Mouse (Mus musculus): Measurements from ENCODE around the gene Tbccd1. TPM values are rescaled to one million over a fixed set of nuclear protein-coding genes. Genes with fewer than 3 reads are reported as not detected.

Gene Tbccd1
- 20.7 and 25.7 TPM in 2 replicates for polyA plus RNA-seq (2014; fragmentation: Nextera tagmentation; extraction: Ambion mirVana)

GRCm38 (mm10) chr16:22857431-22858113 lies at the start of gene Tbccd1, which contains the start of gene Dnajb11:
Gene Tbccd1, minus strand, starts transcription at chr16:22857669.
Gene Dnajb11, plus strand, starts transcription at chr16:22857845.
- H3K9me3 ChIP-seq (ENCODE audit: control insufficient read depth, low read length) = no peaks in the 10 kb centered on the region
- peaks cover 12% of the 10 kb centered on the region for H3K4me1 ChIP-seq (ENCODE audit: control insufficient read depth, insufficient read depth, low read length)
- ATAC-seq (ENCODE audit: low read depth) = peak; percentile 100
- peak within 1 kb of the TSS; percentile 78 for H3K27ac ChIP-seq (ENCODE audit: low read depth, low read length)
- no peaks in the 10 kb centered on the region for H3K27me3 ChIP-seq (ENCODE audit: control insufficient read depth, insufficient read depth, low read length)
- H3K9ac ChIP-seq (replicated peaks; ENCODE audit: low read depth, low read length) = peak within 1 kb of the TSS; percentile 73
- H3K36me3 ChIP-seq (ENCODE audit: control insufficient read depth, insufficient read depth, low read length) = no peaks in the 10 kb centered on the region
- H3K4me3 ChIP-seq (ENCODE audit: low read depth, low read length) = peak within 1 kb of the TSS; percentile 85
- under 1% methylated on average over 62 of the region's 62 CpGs for WGBS
- peak within 1 kb of the TSS; percentile 72 for H3K4me2 ChIP-seq (ENCODE audit: low read depth, low read length)

- no peak overlapping the region for H3K27ac ChIP-seq (ENCODE audit: low read depth, low read length)
- H3K4me1 ChIP-seq (ENCODE audit: control insufficient read depth, insufficient read depth, low read length) = no peaks in the 10 kb centered on the region
- H3K36me3 ChIP-seq (ENCODE audit: control insufficient read depth, insufficient read depth, low read length) = no peaks in the 10 kb centered on the region
- H3K4me3 ChIP-seq (ENCODE audit: low read depth, low read length) = no peak overlapping the region
- H3K27me3 ChIP-seq (ENCODE audit: control insufficient read depth, insufficient read depth, low read length) = no peaks in the 10 kb centered on the region
- 77% methylated on average over 3 of the region's 3 CpGs for WGBS
- H3K4me2 ChIP-seq (ENCODE audit: low read depth, low read length) = no peak overlapping the region
- no peaks in the 10 kb centered on the region for H3K9me3 ChIP-seq (ENCODE audit: control insufficient read depth, low read length)
- no peak overlapping the region for H3K9ac ChIP-seq (replicated peaks; ENCODE audit: low read depth, low read length)
- ATAC-seq (ENCODE audit: low read depth) = no peak
These were observed 43.9 kb upstream of the Tbccd1 start for GRCm38 (mm10) chr16:22901326-22901725.

- Histone ChIP-seq H3K4me2 (ENCODE audit: low read depth, low read length) (no peak overlapping the region), H3K4me1 (ENCODE audit: control insufficient read depth, insufficient read depth, low read length) (no peaks in the 10 kb centered on the region), H3K9me3 (ENCODE audit: control insufficient read depth, low read length) (no peaks in the 10 kb centered on the region), H3K36me3 (ENCODE audit: control insufficient read depth, insufficient read depth, low read length) (no peaks in the 10 kb centered on the region), H3K27me3 (ENCODE audit: control insufficient read depth, insufficient read depth, low read length) (no peaks in the 10 kb centered on the region), H3K27ac (ENCODE audit: low read depth, low read length) (no peak overlapping the region), H3K4me3 (ENCODE audit: low read depth, low read length) (no peak overlapping the region), H3K9ac (replicated peaks; ENCODE audit: low read depth, low read length) (no peak overlapping the region)
- ATAC-seq (ENCODE audit: low read depth) = no peak
- 86% methylated on average over 10 of the region's 10 CpGs for WGBS
These were observed 42.5 kb upstream of the Tbccd1 start for GRCm38 (mm10) chr16:22899866-22900570.

- Histone ChIP-seq H3K4me2 (ENCODE audit: low read depth, low read length) (no peak overlapping the region), H3K27me3 (ENCODE audit: control insufficient read depth, insufficient read depth, low read length) (no peaks in the 10 kb centered on the region), H3K36me3 (ENCODE audit: control insufficient read depth, insufficient read depth, low read length) (no peaks in the 10 kb centered on the region), H3K27ac (ENCODE audit: low read depth, low read length) (no peak overlapping the region), H3K4me3 (ENCODE audit: low read depth, low read length) (no peak overlapping the region), H3K4me1 (ENCODE audit: control insufficient read depth, insufficient read depth, low read length) (no peaks in the 10 kb centered on the region), H3K9me3 (ENCODE audit: control insufficient read depth, low read length) (no peaks in the 10 kb centered on the region), H3K9ac (replicated peaks; ENCODE audit: low read depth, low read length) (no peak overlapping the region)
- ATAC-seq (ENCODE audit: low read depth) = no peak
- WGBS = 35% methylated on average over 5 of the region's 5 CpGs
These were observed 41.9 kb upstream of the Tbccd1 start for GRCm38 (mm10) chr16:22899346-22899745.

GRCm38 (mm10) chr16:22896618-22897017 lies 39.1 kb upstream of the Tbccd1 start:
- Histone ChIP-seq H3K4me1 (ENCODE audit: control insufficient read depth, insufficient read depth, low read length) (no peaks in the 10 kb centered on the region), H3K9me3 (ENCODE audit: control insufficient read depth, low read length) (no peaks in the 10 kb centered on the region), H3K27ac (ENCODE audit: low read depth, low read length) (no peak overlapping the region), H3K4me3 (ENCODE audit: low read depth, low read length) (no peak overlapping the region), H3K9ac (replicated peaks; ENCODE audit: low read depth, low read length) (no peak overlapping the region), H3K27me3 (ENCODE audit: control insufficient read depth, insufficient read depth, low read length) (no peaks in the 10 kb centered on the region), H3K4me2 (ENCODE audit: low read depth, low read length) (no peak overlapping the region), H3K36me3 (ENCODE audit: control insufficient read depth, insufficient read depth, low read length) (no peaks in the 10 kb centered on the region)
- ATAC-seq (ENCODE audit: low read depth) = no peak
- WGBS = 69% methylated on average over 2 of the region's 2 CpGs

- H3K4me1 ChIP-seq (ENCODE audit: control insufficient read depth, insufficient read depth, low read length) = no peaks in the 10 kb centered on the region
- no peaks in the 10 kb centered on the region for H3K27me3 ChIP-seq (ENCODE audit: control insufficient read depth, insufficient read depth, low read length)
- no peak overlapping the region for H3K27ac ChIP-seq (ENCODE audit: low read depth, low read length)
- H3K4me3 ChIP-seq (ENCODE audit: low read depth, low read length) = no peak overlapping the region
- no peak overlapping the region for H3K9ac ChIP-seq (replicated peaks; ENCODE audit: low read depth, low read length)
- no peak for ATAC-seq (ENCODE audit: low read depth)
- no peaks in the 10 kb centered on the region for H3K9me3 ChIP-seq (ENCODE audit: control insufficient read depth, low read length)
- WGBS = 66% methylated on average over 8 of the region's 8 CpGs
- no peaks in the 10 kb centered on the region for H3K36me3 ChIP-seq (ENCODE audit: control insufficient read depth, insufficient read depth, low read length)
- H3K4me2 ChIP-seq (ENCODE audit: low read depth, low read length) = no peak overlapping the region
These were observed 36.6 kb upstream of the Tbccd1 start for GRCm38 (mm10) chr16:22894095-22894494.

GRCm38 (mm10) chr16:22891733-22892154 lies 34.3 kb upstream of the Tbccd1 start:
- Histone ChIP-seq H3K4me3 (ENCODE audit: low read depth, low read length) (no peak overlapping the region), H3K9ac (replicated peaks; ENCODE audit: low read depth, low read length) (no peak overlapping the region), H3K27ac (ENCODE audit: low read depth, low read length) (no peak overlapping the region), H3K36me3 (ENCODE audit: control insufficient read depth, insufficient read depth, low read length) (no peaks in the 10 kb centered on the region), H3K4me1 (ENCODE audit: control insufficient read depth, insufficient read depth, low read length) (no peaks in the 10 kb centered on the region), H3K27me3 (ENCODE audit: control insufficient read depth, insufficient read depth, low read length) (no peaks in the 10 kb centered on the region), H3K4me2 (ENCODE audit: low read depth, low read length) (no peak overlapping the region), H3K9me3 (ENCODE audit: control insufficient read depth, low read length) (no peaks in the 10 kb centered on the region)
- no peak for ATAC-seq (ENCODE audit: low read depth)
- WGBS = 93% methylated on average over 8 of the region's 8 CpGs

- H3K27ac ChIP-seq (ENCODE audit: low read depth, low read length) = no peak within 1 kb of the TSS
- no peak within 1 kb of the TSS for H3K4me2 ChIP-seq (ENCODE audit: low read depth, low read length)
- no peaks in the 10 kb centered on the region for H3K4me1 ChIP-seq (ENCODE audit: control insufficient read depth, insufficient read depth, low read length)
- H3K4me3 ChIP-seq (ENCODE audit: low read depth, low read length) = no peak within 1 kb of the TSS
- H3K36me3 ChIP-seq (ENCODE audit: control insufficient read depth, insufficient read depth, low read length) = no peaks in the 10 kb centered on the region
- no peak for ATAC-seq (ENCODE audit: low read depth)
- no peaks in the 10 kb centered on the region for H3K9me3 ChIP-seq (ENCODE audit: control insufficient read depth, low read length)
- 89% methylated on average over 11 of the region's 11 CpGs for WGBS
- no peak within 1 kb of the TSS for H3K9ac ChIP-seq (replicated peaks; ENCODE audit: low read depth, low read length)
- no peaks in the 10 kb centered on the region for H3K27me3 ChIP-seq (ENCODE audit: control insufficient read depth, insufficient read depth, low read length)
These were observed 33.4 kb upstream of the Tbccd1 start, which contains the start of gene Ahsg for GRCm38 (mm10) chr16:22890683-22891510. Gene Ahsg, plus strand, starts transcription at chr16:22891277.

Data from neural tube, embryonic 14.5 days (tissue).